Mouse (Mus musculus) neural tube, embryonic 11.5 days (tissue): ENCODE measurements around the gene Cxcr5. TPM values are rescaled to one million over a fixed set of nuclear protein-coding genes. Genes with fewer than 3 reads are reported as not detected.

Experiments used
- ATAC-seq: fragments of 200-750 bp; cut with Nextera tagmentation; 2 replicates; pipeline ENCODE4 v1.8.0; 2017; ENCODE audit warnings: moderate number of reproducible peaks, mild to moderate bottlenecking, moderate TSS enrichment, moderate library complexity; ENCODE audit not compliant: insufficient read depth, low FRiP score, low TSS enrichment
- DNase-seq: peaks from one replicate; pipeline ENCODE4 v3.0.0-alpha.2; 2015; ENCODE audit warnings: low spot score
- H3K27ac ChIP-seq: fragments of 300-500 bp; sonication (generic); 2 replicates; pipeline ENCODE4 v1.5.1; 2014; ENCODE audit warnings: low read depth, mild to moderate bottlenecking, low read length
- H3K27me3 ChIP-seq: fragments of 300-500 bp; sonication (generic); 2 replicates; pipeline ENCODE4 v1.6.1; 2014; ENCODE audit warnings: mild to moderate bottlenecking, low read length, mixed read lengths; ENCODE audit not compliant: control insufficient read depth, insufficient read depth
- H3K36me3 ChIP-seq: fragments of 300-500 bp; sonication (generic); 2 replicates; pipeline ENCODE4 v1.6.1; 2014; ENCODE audit warnings: mild to moderate bottlenecking, low read length, moderate library complexity, mixed read lengths; ENCODE audit not compliant: control insufficient read depth, insufficient read depth
- H3K4me1 ChIP-seq: fragments of 300-500 bp; sonication (generic); 2 replicates; pipeline ENCODE4 v1.6.1; 2014; ENCODE audit warnings: low read length, mixed read lengths; ENCODE audit not compliant: control insufficient read depth, insufficient read depth
- H3K4me2 ChIP-seq: fragments of 300-500 bp; sonication (generic); 2 replicates; pipeline ENCODE4 v1.6.1; 2014; ENCODE audit warnings: low read depth, mild to moderate bottlenecking, moderate library complexity
- H3K4me3 ChIP-seq: fragments of 300-500 bp; sonication (generic); 2 replicates; pipeline ENCODE4 v1.5.1; 2014; ENCODE audit warnings: low read depth, low read length
- H3K9ac ChIP-seq: fragments of 300-500 bp; sonication (generic); 2 replicates; pipeline ENCODE4 v1.6.1; 2014; ENCODE audit warnings: mild to moderate bottlenecking, low read length
- H3K9me3 ChIP-seq: fragments of 300-500 bp; sonication (generic); 2 replicates; pipeline ENCODE4 v1.6.1; 2016; ENCODE audit warnings: low read length; ENCODE audit not compliant: control insufficient read depth
- WGBS: fragments of 180-500 bp; shearing (Covaris S2); extraction: QIAGEN DNeasy Blood & Tissue Kit; methylation state at CpG from one replicate; pipeline ENCODE4 v1.1.7; 2014; 5-methylcytosine and 5-hydroxymethylcytosine counted together
- polyA plus RNA-seq: library from polyadenylated mRNA; unstranded; fragments of >200 nt; fragmentation: Nextera tagmentation; extraction: Ambion mirVana; gene quantifications from 2 replicates; pipeline ENCODE4 v1.2.1, GENCODE M21; 2014

The Cxcr5 gene
- polyA plus RNA-seq, 1 experiment from 2014 or later, result not detected

- ATAC-seq, result no peak
- Histone ChIP-seq H3K27ac (no peak overlapping the region), H3K27me3 (no peaks in the 10 kb centered on the region), H3K4me3 (no peak overlapping the region), H3K4me2 (no peak overlapping the region), H3K36me3 (peaks cover under 1% of the 10 kb centered on the region), H3K9me3 (no peaks in the 10 kb centered on the region), H3K9ac (no peak overlapping the region), H3K4me1 (peaks cover 8% of the 10 kb centered on the region)
- no peak for DNase-seq
- WGBS, result 77% methylated on average over 5 of the region's 5 CpGs
These were observed 50.6 kb downstream of the Cxcr5 start for GRCm38 (mm10) chr9:44510872-44511601.

GRCm38 (mm10) chr9:44510355-44510871 is 51.3 kb downstream of the Cxcr5 start:
- Histone ChIP-seq H3K4me1 (peaks cover 8% of the 10 kb centered on the region), H3K36me3 (peaks cover 6% of the 10 kb centered on the region), H3K4me2 (peak overlapping the region; percentile 48), H3K9me3 (no peaks in the 10 kb centered on the region), H3K27me3 (no peaks in the 10 kb centered on the region), H3K9ac (no peak overlapping the region), H3K4me3 (no peak overlapping the region), H3K27ac (no peak overlapping the region)
- 43% methylated on average over 9 of the region's 9 CpGs for WGBS
- no peak for DNase-seq
- ATAC-seq, result no peak

GRCm38 (mm10) chr9:44509487-44510354 is 52.0 kb downstream of the Cxcr5 start:
- no peak for ATAC-seq
- no peaks in the 10 kb centered on the region for H3K27me3 ChIP-seq
- H3K4me2 ChIP-seq, result peak overlapping the region; percentile 48
- H3K36me3 ChIP-seq, result peaks cover 7% of the 10 kb centered on the region
- H3K27ac ChIP-seq, result no peak overlapping the region
- peak; percentile 81 for DNase-seq
- 13% methylated on average over 24 of the region's 27 CpGs for whole genome bisulfite sequencing
- peaks cover 8% of the 10 kb centered on the region for H3K4me1 ChIP-seq
- no peaks in the 10 kb centered on the region for H3K9me3 ChIP-seq
- H3K4me3 ChIP-seq, result peak overlapping the region; percentile 25; the same call in 1 of the 2 replicates
- H3K9ac ChIP-seq, result peak overlapping the region; percentile 24; the same call in 1 of the 2 replicates

- Histone ChIP-seq H3K4me2 (no peak overlapping the region), H3K9ac (0 out of 2 replicates have a peak overlapping the region, but pooled peaks have one; percentile 24)
- ATAC-seq, result no peak
These were observed 52.8 kb downstream of the Cxcr5 start for GRCm38 (mm10) chr9:44508721-44509486.

GRCm38 (mm10) chr9:44508124-44508619 is 53.5 kb downstream of the Cxcr5 start:
- Histone ChIP-seq H3K27ac (no peak overlapping the region), H3K9me3 (no peaks in the 10 kb centered on the region), H3K4me3 (no peak overlapping the region), H3K9ac (no peak overlapping the region), H3K36me3 (peaks cover 10% of the 10 kb centered on the region), H3K4me1 (peaks cover 8% of the 10 kb centered on the region), H3K27me3 (no peaks in the 10 kb centered on the region), H3K4me2 (no peak overlapping the region)
- 87% methylated on average over 18 of the region's 18 CpGs for WGBS
- no peak for ATAC-seq
- no peak for DNase-seq

More at GRCm38 (mm10) chr9:44508721-44509486, 52.8 kb downstream of the Cxcr5 start:
- Histone ChIP-seq H3K27ac (no peak overlapping the region), H3K36me3 (peaks cover 9% of the 10 kb centered on the region), H3K9me3 (no peaks in the 10 kb centered on the region), H3K4me1 (peaks cover 8% of the 10 kb centered on the region), H3K4me3 (no peak overlapping the region), H3K27me3 (no peaks in the 10 kb centered on the region)
- 86% methylated on average over 19 of the region's 19 CpGs for WGBS
- DNase-seq, result no peak

- H3K27ac ChIP-seq, result no peak overlapping the region
- ATAC-seq (no peak), DNase-seq (no peak)
- H3K9me3 ChIP-seq, result no peaks in the 10 kb centered on the region
- H3K4me2 ChIP-seq, result no peak overlapping the region
- no peak overlapping the region for H3K9ac ChIP-seq
- H3K27me3 ChIP-seq, result no peaks in the 10 kb centered on the region
- no peak overlapping the region for H3K4me3 ChIP-seq
- H3K36me3 ChIP-seq, result peaks cover 10% of the 10 kb centered on the region
- 93% methylated on average over 6 of the region's 6 CpGs for WGBS
- peaks cover 8% of the 10 kb centered on the region for H3K4me1 ChIP-seq
These were observed 54.3 kb downstream of the Cxcr5 start for GRCm38 (mm10) chr9:44507345-44507744.

- ATAC-seq (no peak), DNase-seq (peak; percentile 5)
- Histone ChIP-seq H3K36me3 (peaks cover 10% of the 10 kb centered on the region), H3K27ac (no peak overlapping the region), H3K4me1 (peaks cover 11% of the 10 kb centered on the region), H3K9me3 (no peaks in the 10 kb centered on the region), H3K4me3 (no peak overlapping the region), H3K27me3 (no peaks in the 10 kb centered on the region), H3K9ac (no peak overlapping the region), H3K4me2 (no peak overlapping the region)
- WGBS, result 94% methylated on average over 13 of the region's 13 CpGs
These were observed 55.1 kb downstream of the Cxcr5 start for GRCm38 (mm10) chr9:44506566-44506965.

GRCm38 (mm10) chr9:44505824-44506467 is 55.7 kb downstream of the Cxcr5 start:
- H3K36me3 ChIP-seq, result peaks cover 10% of the 10 kb centered on the region
- DNase-seq (no peak), ATAC-seq (no peak)
- H3K9me3 ChIP-seq, result no peaks in the 10 kb centered on the region
- no peaks in the 10 kb centered on the region for H3K27me3 ChIP-seq
- H3K4me3 ChIP-seq, result no peak overlapping the region
- 51% methylated on average over 23 of the region's 23 CpGs for WGBS
- peaks cover 15% of the 10 kb centered on the region for H3K4me1 ChIP-seq
- no peak overlapping the region for H3K9ac ChIP-seq
- no peak overlapping the region for H3K4me2 ChIP-seq
- no peak overlapping the region for H3K27ac ChIP-seq
